Mouse (Mus musculus): ENCODE measurements around the gene Kdm8.

The Kdm8 gene

DNA sequence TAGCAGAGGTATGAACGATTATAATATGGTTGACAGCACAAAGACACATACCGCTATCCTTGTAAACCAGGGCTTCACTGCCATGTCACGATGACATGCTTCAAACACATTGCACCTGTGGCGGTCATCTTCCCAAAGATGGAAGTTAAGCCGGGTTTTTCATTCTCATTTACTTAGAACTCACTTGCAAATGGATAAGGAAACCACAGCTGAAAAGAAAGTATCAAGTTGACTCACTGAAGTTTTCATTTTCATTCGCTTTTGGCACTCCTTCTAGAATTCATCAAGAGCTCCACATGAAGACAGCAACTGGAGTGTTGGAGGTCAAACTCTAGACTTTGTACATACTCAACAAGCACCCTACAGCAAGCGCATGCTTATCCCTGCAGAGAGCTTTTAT, 56.4 kb downstream of the Kdm8 start:
- no peak for DNase-seq (ENCODE audit: low read depth)

- peak; percentile 94 for DNase-seq (ENCODE audit: low read depth)
Observed at GRCm38 (mm10) chr7:125503374-125504092, 59.1 kb downstream of the Kdm8 start.

DNA sequence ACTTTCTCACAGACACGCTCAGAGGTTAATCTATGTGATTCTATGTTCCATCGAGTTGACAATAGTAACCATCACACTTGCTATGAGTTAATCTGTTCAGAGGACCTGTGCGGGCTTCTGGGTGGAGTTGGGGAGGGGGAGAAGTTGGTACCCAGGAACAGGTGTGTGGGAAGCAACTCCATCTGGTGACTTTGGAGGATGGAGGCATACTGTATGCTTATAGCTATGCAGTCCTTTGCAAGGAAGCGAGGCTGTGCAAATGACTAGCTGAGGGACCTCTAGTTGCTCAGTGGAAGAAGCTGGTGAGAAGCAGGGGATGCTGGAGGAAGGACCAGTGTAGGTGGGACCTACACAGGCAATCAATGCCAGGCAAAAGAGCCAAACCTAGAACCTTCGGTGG, 60.1 kb downstream of the Kdm8 start:
- DNase-seq (ENCODE audit: low read depth): no peak

GRCm38 (mm10) chr7:125505568-125505967, 61.1 kb downstream of the Kdm8 start:
- DNase-seq (ENCODE audit: low read depth): no peak

GRCm38 (mm10) chr7:125507279-125507678, 62.8 kb downstream of the Kdm8 start:
- no peak for DNase-seq (ENCODE audit: low read depth)

DNA sequence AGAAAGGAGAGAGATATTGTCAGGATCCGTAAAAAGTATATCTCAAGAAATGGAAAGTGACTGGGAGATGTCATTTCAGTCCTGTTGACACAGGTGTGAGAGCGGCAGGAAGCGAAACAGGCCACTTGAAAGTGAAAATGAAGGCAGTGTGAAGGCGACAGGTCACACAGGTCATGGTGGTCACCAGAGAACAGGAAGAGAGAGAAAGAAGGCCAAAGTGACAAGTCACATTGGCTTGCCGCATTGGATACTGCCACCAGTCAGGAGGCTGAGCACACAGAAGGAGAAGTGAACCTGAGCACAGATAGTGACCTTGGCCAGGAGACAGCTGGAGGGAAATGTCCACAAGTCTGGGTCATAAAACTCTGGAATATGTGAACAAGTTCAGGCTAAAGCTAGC, 67.0 kb downstream of the Kdm8 start:
- no peak for DNase-seq (ENCODE audit: low read depth)

DNA sequence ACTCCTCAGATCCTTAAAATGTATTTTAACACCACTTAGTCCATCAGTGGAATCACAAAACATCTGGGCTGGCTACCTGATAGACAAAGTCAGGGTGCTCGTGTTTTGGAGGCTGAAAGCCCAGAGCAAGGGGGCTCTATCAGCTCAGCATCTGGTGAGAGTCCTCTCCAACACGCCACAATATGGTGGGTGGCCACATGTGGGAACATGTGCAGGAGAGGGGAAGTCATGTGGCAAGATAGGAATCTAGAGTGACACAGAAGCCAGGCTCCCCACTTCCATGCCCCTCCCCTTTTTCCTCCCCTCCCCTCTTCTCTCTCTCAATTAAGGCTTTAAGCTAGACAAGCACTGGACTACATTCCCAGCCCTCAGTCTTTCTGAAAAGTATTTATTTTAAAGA, 67.4 kb downstream of the Kdm8 start:
- DNase-seq (ENCODE audit: low read depth): peak; percentile 91
